Mouse (Mus musculus) natural killer cell, adult 2 months (primary cell): ENCODE measurements around the gene Myb.
"Not testable (repeated sequence)": the region's sequence is repeated elsewhere in the genome, so short reads cannot be mapped to it uniquely, and the experiment has no call there.

Experiments used
- DNase-seq, 2 experiments: peaks; one replicate each; pipeline ENCODE4 v3.0.0; 2022; ENCODE audit warnings: low spot score in 2 of 2

Myb gene

DNA sequence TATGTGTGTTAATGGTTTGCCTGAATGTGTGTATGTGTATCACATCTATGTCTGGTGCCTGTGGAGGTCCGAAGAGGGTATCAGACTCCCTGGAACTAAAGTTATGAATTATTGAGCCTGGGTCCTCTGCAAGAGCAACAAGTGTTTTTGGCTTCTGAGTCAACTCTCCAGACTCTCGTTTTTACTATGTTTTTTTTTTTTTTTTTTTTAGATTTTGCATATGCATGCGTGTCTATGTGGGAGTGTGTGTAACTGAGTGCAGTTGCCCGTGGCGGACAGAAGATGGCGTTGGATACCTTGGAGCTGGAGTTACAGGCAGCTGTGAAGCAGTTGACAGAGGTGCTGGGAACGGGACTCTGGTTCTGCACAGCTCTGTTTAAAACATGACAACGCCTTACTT lies 7.7 kb upstream of the Myb start:
- DNase-seq, result no peak

DNA sequence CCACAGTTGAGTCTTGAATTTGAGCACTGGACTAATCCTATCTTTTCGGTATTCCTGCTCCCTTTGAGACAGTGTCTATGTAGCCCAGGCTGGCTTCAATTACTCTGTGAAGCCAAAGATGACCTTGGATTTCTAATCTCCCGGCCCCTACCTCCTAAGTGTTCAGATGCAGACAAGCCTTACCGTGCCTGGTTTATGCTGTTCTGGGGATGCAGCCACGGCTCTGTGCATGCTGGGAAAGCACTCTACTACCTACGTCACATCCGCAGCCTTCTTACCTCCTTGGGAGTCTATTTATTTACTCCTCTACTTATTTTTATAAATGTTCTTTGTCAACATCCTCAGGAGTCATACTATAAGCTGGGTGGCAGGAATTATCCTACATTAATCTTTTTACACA lies 7.1 kb upstream of the Myb start:
- no peak for DNase-seq

DNA sequence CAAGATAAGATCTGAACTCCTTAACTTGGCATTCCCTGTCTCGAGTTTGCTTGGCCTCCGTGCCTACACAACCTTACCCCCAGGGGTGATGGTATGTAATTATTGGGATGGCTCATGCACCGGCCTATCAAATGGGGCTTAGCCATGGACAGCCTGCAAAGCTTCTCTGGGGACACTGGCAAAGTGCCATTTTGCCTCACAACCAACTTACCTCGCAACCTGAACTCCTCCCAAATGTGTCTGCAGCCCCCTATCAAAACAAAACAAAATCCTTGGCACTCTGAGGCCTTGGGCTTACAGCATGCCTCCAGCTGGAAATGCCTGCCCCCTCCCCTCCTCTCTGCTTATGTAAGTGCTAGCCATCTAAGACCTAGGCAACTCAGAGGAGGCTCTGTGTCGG lies 6.4 kb upstream of the Myb start:
- DNase-seq, result no peak

DNA sequence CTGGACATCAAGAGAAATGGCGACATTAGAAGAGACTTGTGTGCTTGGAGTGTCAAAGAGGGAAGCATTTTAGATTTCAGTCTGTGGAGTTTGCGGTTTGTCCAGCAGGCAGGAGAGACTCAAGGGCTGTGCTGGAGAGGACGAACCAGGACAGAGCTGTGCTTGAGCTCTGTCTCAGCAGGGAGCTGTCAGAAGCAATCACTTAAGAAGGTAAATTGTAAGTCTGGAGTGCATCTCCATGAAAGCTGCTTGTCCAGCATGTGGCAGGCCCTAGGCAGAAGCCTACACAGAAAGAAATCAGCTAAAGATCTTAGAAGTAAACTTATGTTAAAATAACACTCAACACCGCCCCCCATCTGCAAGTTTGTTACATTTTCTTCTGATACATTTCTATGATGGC lies 4.6 kb upstream of the Myb start:
- no peak for DNase-seq

DNA sequence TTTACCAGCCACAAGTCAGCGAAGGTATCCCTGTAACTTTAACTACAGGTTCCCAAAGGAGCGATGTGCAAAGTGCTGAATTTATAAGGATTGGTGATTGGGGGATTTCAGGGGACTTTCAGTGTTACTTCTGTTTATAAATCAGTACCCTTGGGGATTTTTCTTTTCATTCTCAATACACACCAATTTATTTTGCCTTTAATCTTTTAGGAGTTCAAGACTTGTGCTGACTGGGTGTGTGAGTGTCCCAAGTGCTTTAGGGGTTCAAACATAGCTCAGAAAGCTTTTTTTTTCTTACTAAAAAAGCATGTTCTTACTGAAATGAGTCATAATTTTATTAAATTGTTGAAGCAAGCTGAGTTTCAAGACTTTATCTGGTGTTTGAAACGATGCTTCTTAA lies 1.3 kb upstream of the Myb start:
- DNase-seq, result no peak

DNA sequence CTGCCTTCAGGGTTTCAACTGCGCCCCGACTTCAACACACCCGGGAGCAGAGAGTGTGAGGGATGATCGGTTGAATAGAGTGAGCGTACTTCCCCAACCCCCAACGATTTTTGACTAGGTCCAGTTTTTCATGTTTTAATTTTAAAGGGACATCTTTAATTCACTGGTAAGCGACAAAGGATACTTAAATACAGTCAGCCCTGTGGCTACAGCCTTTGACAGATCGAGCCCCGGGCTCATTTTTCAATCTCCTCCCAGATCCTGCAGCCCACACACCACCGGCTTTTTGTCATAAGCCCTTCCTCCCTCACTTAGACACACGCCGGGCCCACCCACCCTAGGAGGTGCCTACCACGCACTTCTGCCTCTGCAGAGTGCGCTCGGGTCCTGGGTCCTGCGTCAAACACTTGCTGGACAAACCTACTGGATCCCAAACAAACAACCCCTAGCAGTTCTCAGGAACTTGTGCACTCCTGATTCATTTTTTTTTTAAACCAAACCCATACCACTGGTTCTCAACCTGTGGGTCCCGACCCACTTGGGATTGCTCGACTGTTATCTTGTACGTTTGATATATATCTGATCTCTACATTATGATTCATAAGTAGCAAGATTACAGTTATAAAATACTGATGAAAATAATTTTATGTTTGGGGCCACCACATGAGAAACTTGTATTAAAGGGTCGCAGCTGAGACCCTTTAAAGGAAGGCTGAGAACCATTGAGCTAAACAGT lies 743 bp upstream of the Myb start:
- DNase-seq, result peak in 1 of 2 experiments; percentile 4

DNA sequence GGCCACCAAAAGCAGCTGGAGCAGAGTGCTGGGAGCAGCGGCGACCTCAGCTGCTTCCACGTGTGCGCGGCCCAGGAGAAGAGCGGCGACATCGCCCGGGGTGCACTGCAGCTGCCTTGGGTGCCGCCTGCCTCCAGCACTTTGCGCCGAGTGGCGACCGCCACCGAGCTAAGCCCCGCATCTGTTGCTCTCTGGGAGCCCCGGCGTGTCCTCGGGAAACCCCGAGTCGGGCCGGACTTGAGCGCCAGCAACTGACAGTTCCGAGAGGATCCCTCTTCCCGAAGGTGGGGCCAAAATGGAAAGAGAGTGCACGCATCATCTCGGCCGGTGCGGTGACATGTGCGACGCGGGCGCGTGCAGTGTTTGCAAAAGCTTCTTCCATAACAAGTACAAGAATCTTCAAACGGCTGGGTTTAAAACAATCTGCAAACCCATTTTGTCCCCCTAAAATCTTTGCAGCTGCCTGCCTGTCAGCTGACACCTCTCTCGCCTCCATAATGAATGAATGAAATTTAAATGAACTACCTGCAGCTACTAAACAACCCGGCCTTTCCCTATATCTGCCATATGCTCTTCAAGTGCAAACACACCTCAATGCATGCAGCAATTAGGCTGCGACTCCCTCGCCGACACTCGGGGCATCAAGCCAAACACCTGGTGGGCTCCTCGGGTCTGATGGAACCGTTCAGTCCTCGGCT lies 938 bp downstream of the Myb start:
- DNase-seq, result peak; percentile 15 to 31

DNA sequence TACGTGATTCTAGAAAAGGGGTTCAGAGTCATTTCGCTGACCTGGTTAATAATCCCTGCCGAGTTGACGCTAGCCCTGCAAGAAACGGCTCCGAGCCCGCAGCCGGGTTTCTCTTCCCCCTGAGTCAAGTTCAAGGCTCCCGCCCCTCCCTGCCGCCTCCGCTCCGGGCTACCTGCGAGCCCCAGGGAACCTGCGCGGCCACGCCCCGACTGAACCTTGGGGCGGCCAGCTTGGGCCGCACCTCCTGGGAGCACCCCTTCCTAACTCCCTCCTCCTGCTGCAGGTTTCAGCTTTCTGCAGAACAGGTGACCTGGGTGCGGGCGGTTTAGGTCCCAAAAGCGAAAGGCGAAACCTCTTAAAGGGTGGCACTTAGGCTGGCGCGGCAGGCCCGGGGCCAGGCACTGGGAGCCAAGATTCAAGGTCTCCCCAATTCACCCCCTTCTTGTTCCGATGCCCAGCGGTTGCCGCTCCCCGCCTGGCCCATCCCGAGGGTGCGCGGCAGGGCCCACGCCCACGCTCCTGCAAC lies 1.8 kb downstream of the Myb start:
- DNase-seq, result peak; percentile 41 to 62

DNA sequence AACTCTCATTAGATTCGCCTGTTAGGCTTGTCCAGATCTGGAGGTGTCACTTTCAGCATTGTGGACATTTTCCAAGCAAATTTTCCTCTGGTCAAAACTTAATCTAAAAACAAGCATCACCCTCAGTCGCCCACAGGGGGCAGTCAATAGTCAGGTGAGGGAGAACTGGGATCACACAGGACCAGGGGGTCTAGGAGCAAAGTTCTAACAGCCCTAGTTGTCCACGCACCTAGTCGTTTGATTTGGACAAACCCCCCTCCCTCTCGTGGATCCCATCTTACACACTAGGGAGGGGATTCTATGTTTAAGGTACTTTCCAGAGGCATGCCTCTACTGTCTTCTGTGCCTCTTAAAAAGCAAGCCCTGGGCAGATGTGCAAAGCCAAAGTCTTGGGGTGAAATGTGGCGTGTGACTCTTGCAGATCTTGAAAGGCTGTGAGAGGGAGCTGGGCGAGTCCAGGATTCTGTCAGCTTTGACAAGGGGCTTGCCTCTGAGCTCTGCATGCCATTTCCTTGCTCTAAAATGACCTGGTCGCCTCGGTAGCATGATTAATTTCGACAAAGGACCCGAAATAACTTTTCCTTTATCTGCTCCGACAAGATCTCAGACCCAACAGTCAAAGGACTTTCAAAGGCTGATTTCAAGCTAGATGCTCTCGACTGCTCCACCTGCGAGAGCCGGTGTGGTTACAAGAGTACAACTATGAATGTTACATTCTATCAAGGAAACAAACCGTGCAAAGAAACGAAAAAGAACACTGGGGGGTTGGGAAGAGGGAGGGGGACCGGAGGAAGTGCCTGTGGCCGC lies 2.5 kb downstream of the Myb start:
- peak; percentile 49 to 59 for DNase-seq

DNA sequence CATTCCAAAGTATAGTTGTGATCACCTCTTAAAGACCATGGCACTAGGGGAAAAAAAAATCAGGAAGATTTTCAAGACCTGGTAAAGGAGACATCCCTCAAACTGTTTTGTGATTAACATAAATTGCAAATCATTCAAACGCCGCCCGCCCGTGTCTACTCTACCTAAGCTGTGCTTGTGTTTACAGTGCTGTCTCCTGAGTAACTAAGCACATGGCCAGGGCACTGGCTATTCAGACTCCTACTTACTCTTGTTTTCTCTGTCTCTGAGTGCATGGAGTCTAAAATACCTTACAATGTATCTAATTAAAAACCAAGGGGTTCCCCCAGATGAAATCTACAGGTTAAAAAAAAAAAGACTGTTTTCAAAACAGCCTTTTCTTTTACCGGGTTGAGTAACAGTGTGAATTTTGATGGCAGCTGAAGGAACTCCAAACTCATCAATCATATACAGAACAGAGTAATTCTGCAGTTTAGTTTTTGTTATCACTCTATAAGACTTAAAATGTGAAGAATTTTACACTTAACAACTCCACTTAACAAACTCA lies 3.8 kb downstream of the Myb start:
- no peak for DNase-seq

DNA sequence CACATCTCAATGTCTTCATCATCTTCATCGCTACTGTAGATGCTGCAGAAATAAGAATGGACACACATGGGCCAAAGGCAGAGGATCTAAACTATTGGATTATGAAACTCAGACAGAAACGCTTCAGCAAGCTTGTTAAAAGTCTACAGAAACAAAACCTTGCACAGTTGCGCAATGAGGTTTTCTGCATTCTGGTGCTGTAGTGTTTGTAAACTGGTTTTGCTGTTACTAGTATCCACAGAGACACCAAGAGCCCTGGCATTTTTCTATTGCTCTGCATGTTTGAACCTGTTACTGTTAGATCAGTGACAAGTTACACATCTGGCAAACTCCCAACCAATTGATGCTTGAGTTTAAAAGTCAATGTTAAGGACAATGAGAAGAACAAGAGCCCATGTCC lies 4.4 kb downstream of the Myb start:
- DNase-seq, result no peak

DNA sequence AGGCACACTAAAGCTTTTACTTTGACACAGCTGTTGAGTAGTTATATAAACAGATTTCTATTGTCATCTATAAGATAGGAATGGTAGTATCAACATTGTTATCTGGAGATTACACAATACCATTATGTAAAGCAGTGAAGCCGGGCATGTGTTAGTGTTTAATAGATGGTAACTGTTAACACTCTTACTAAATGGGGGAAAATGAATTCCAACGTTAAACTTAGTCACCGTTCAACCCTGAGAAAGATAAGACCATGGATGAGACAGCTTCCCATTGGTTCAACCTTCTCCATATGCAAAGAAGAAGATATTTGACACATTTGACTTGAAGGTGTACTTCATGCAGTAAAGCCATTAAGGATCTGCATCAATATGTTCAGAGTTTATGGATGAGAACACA lies 5.9 kb downstream of the Myb start:
- no peak for DNase-seq

DNA sequence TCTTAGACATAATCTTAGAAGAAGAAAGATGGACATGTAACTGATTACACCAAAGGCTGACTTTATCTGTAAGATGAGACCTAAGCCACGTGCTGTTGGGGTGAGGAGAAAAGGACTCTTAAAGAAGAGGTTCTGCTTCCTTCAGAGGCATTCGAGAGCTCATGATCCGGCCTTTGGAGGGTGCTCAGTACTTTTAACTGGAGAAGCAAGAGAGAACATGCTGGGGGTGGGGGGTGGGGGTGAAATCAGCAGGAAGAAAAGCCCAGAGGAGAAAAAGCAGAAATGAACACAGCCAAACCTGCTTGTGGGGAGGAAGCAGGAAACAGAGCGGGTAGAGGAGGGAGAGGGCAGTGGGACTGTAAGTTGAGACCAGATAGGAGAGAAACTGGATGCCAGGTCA lies 7.4 kb downstream of the Myb start:
- DNase-seq, result no peak

DNA sequence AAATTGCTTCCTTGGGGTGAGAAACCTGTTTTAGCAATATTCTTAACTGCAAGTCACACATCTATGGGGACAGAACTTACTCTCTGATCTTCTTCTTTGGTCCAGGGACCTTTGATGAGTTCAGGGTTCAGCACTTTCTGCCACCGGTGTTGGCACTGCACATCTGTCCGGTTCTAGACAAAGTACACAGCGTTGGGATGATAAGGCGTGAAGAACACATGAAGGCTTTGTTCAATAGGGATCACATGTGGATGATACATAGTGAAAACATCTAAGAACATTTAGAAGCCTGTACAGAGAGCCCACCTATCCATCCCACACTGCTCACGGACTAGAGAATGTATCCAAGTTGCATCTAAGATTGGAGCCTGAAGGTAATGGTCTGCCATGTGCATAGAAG lies 8.0 kb downstream of the Myb start:
- no peak for DNase-seq

DNA sequence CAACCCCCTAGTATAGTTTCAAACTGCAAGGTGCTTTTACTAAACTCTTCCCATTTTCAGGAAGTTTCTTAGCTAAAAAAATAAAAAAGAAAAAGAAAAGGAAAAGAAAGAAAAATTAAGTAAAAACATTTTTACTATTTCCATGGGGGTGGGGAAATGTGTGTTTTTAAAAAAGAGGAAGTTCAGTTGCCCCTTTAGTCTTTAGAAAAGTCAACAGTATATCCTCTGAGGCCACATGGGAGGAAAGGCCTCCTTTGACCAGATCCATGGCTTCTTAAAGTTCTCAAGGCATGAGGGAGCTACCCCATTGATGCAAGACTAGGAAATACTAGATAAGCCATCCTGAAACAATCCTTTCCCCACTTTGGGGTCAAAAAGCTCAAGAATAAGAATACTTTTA lies 9.5 kb downstream of the Myb start:
- DNase-seq, result no peak

DNA sequence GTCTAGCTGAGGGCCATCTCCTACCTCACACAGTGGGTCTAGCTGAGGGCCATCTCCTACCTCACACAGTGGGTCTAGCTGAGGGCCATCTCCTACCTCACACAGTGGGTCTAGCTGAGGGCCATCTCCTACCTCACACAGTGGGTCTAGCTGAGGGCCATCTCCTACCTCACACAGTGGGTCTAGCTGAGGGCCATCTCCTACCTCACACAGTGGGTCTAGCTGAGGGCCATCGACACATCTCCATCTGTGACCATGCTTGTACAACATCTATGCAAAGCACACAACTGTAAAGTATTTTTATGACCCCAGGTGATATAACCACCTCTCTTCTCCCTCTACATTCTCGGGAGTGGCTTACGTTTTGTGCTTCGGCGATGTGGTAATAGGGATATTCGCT lies 10.8 kb downstream of the Myb start:
- DNase-seq, result not testable (repeated sequence)

DNA sequence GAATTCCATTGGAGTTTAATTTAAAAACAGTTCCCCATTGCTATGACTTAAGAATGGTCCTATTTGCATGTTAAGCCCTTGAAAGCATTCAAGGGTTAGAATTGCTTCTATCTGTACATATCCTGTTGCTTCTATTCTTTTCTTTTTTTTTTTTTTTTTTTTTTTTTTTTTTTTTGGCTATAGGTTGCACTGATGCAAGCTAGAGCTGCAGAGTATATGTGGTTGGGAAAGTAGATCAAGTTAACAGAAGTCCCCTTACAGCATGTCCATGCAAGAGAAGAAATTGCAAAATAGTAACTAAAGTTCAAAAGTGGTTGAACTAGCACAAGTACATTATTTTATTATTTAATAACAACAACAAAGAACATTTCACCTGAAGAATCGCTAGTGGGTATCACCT lies 14.1 kb downstream of the Myb start:
- no peak for DNase-seq

DNA sequence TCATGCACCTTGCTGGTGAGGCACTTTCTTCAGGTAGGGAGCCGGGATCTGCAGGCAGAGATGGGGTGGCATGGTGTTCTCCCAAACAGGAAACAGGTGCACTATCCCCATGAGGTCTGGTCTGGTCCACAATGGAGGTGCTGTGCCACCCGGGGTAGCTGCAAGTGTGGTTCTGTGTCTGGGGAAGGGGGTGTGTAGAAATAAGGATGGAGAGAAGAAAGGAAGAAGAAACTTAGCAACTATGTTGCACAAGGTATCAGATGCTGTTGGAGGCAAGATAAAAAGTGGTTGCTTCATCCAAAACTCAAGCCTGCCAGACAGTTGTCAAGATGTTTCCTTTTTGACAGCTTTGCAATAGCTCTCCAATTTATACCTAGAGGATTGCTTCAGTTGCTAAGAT lies 14.5 kb downstream of the Myb start:
- DNase-seq, result no peak

DNA sequence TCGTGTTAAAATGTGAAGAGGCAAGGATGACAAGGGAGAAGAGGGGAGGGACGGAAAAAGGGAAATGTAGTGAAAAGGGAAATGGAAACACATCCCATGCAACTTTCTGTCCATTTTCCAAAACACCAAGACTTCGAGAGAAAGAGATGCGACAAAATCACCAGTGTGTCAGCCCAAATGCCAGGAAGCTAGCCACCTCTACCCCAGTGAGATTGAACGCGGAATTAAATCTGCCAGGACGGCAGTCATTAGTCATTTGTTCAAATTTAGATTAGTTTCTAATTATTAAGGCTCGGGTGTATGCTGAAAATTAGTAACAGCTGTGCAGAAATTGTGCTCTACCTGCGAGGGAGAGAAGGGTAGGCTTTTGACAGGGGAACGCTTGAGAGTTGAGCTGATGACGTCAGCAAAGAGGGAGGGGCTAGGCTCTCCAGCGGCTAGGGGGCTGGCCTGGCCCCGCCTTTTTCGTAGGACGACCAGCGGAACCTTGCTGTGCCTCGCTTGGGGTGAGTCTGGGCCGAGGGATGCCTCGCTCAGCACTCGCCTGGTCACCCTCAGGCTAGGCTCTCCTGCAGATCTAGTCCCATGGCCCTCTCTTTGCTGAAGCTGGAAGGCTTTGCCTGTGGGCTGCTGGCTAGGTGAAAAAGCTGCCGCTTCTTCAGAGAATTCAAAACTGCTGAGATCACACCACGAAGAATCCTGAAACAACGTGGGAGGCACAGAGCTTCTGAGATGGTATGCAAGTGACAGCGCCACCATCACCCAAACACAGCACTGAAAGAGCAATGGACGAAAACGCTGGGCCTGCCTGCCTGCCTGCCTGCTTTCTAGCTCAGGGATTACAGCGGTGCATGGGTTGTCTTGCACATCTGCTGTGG lies 15.9 kb downstream of the Myb start:
- DNase-seq, result no peak

DNA sequence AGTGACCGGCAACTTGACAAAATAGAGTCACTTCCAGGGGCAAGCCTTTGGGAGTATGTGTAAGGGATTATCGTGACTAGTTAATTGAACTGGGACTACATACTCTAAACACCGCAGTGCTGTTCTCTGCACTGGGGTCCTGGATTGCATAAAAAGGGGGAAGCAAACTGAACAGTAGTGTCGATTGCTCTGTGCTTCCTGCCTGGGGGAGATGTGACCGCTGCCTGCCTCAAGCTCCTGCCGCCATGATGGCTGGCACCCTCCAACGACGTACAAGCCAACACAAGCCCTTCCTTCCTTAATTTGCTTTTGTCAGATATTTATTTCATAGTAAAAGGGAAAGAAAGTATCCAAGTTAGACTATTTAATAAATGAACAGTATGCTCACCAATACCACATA lies 25.5 kb downstream of the Myb start:
- DNase-seq, result no peak

DNA sequence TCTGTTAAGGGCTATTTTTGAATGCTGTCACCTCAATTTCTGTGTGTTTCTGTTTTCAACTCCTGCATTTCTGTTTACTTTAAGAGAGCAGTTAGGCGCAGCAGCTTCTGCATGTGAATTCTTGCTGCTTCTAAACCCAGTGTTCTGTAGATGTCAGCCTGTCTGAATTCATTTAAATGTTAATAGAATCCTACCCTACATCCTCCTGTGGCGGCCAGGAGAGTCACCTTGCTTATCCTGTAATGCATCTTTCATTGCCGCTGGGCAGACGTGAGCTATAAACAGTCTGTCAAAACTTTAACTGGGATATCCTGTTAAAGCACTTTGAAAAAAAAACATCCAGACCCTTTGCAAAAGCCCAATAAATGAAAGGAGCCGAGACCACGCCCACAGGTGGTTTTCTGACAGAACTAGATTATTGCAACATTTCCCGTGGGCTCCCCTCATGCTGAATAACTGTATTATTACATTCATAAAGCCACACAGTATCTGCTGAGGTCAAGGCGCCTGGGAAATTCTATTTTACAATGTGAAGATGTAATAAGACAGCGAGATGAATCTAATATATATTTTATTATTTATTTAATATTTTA lies 29.8 kb downstream of the Myb start:
- DNase-seq, result no peak
